Comparison of ENCODE assay signal across 10 mouse cellular contexts in genomic region chr11:36264776-36265466, GRCm38 (mm10).
DNase-seq lines count a peak whose midpoint lies in the region; ATAC-seq and TF ChIP-seq lines count a peak whose summit lies in the region.
"Had no signal": no experiment of that assay in that cellular context is flagged by ENCODE, and none has a peak within 500 bp of the region (broad histone marks: within the 10 kb centered on the region; RNA-seq: fewer than 3 reads in every experiment).

No protein-coding gene starts in this region.

- H3K9me3 ChIP-seq in forebrain, postnatal 0 days (ENCODE audit: low read length), result no peaks in the 10 kb centered on the region
- no peaks in the 10 kb centered on the region for H3K9me3 ChIP-seq in midbrain, embryonic 10.5 days (replicated peaks)

- H3K4me2 ChIP-seq in forebrain, postnatal 0 days (ENCODE audit: low read depth), result peak overlapping the region; percentile 15; the same call in 1 of the 2 replicates

- peak; percentile 23; the same call in 1 of the 2 replicates for ATAC-seq in forebrain, postnatal 0 days

- peaks cover 6% of the 10 kb centered on the region; the same call in 1 of the 2 replicates for H3K4me1 ChIP-seq in forebrain, postnatal 0 days (ENCODE audit: insufficient read depth)
- H3K4me1 ChIP-seq in midbrain, embryonic 10.5 days, result peaks cover 24% of the 10 kb centered on the region
- H3K4me1 ChIP-seq: megakaryocyte, embryonic 14.5 days had no signal

- H3K27ac ChIP-seq in forebrain, postnatal 0 days (ENCODE audit: low read depth, low read length), result no peak overlapping the region; the same call in 1 of the 2 replicates
- H3K27ac ChIP-seq in midbrain, embryonic 10.5 days (replicated peaks), result peak overlapping the region; percentile 33; the same call in 1 of the 2 replicates

- H3K9ac ChIP-seq in forebrain, postnatal 0 days, result no peak overlapping the region; the same call in 1 of the 2 replicates

- peak; percentile 16 for DNase-seq in heart, postnatal 4 days
- DNase-seq in heart, adult 18-20 months, result no peak
- peak; percentile 44 for DNase-seq in adrenal gland, postnatal 25 days
- DNase-seq in forebrain, postnatal 0 days, result peak; percentile 58
- no peak for DNase-seq in midbrain, embryonic 10.5 days (ENCODE audit: low spot score)
- DNase-seq in gastrocnemius, adult 8-10 months (ENCODE audit: low spot score in 2 of 2), result no peak
- no peak for DNase-seq in thymus, postnatal 25 days
- no peak for DNase-seq in heart, adult 11 months
- DNase-seq: B cell, adult 2 months had no signal

- TF ChIP-seq CTCF in forebrain, postnatal 0 days (IDR thresholded peaks at IDR 0.05; ENCODE audit: low read depth), result no peak

- 17% methylated on average over 17 of the region's 17 CpGs for WGBS in forebrain, postnatal 0 days
- WGBS in midbrain, embryonic 10.5 days, result 89% methylated on average over 17 of the region's 17 CpGs

- no peaks in the 10 kb centered on the region for H3K27me3 ChIP-seq in forebrain, postnatal 0 days (ENCODE audit: insufficient read depth, low read length)
- no peaks in the 10 kb centered on the region for H3K27me3 ChIP-seq in midbrain, embryonic 10.5 days (ENCODE audit: low read depth, poor library complexity, severe bottlenecking)
- H3K27me3 ChIP-seq: megakaryocyte, embryonic 14.5 days had no signal

- no peak overlapping the region for H3K4me3 ChIP-seq in forebrain, postnatal 0 days (ENCODE audit: low read depth, low read length)
- H3K4me3 ChIP-seq in midbrain, embryonic 10.5 days, result no peak overlapping the region
- H3K4me3 ChIP-seq: megakaryocyte, embryonic 14.5 days had no signal

- no peaks in the 10 kb centered on the region for H3K36me3 ChIP-seq in forebrain, postnatal 0 days (ENCODE audit: insufficient read depth)
- no peaks in the 10 kb centered on the region for H3K36me3 ChIP-seq in midbrain, embryonic 10.5 days

Comparison
In these comparisons a context has a peak if more than half of its experiments do, and no peak if none do; other contexts are left out.
1. DNase-seq: peak in heart, postnatal 4 days (single experiment), adrenal gland, postnatal 25 days (single experiment) and forebrain, postnatal 0 days (single experiment); none in heart, adult 18-20 months (0 of 2), midbrain, embryonic 10.5 days (single experiment), gastrocnemius, adult 8-10 months (0 of 2), thymus, postnatal 25 days (single experiment) and heart, adult 11 months (single experiment).